Mouse (Mus musculus): ENCODE measurements at regions not wholly inside any gene's neighbourhood (a gene's known extent, or its start where the extent isn't known, plus 50 kb on each side); places are given as distances from the start of the nearest gene placed in this dataset.
"Not testable (repeated sequence)": the region's sequence is repeated elsewhere in the genome, so short reads cannot be mapped to it uniquely, and the experiment has no call there.

GRCm38 (mm10) chr6:53233777-53234176 lies 53.3 kb upstream of the Creb5 start:
- no peak for DNase-seq

- DNase-seq, result no peak
Observed at GRCm38 (mm10) chr6:53232616-53233015, 54.5 kb upstream of the Creb5 start.

- no peak for DNase-seq
Observed at GRCm38 (mm10) chr6:53229350-53229749, 57.7 kb upstream of the Creb5 start.

- DNase-seq, result no peak
Observed at GRCm38 (mm10) chr6:53222104-53222503, 65.0 kb upstream of the Creb5 start.

- no peak for DNase-seq
Observed at GRCm38 (mm10) chr6:53221668-53222005, 65.4 kb upstream of the Creb5 start.

GRCm38 (mm10) chr6:53220784-53221667 lies 66.0 kb upstream of the Creb5 start:
- DNase-seq, result no peak

GRCm38 (mm10) chr6:53218871-53219286 lies 68.2 kb upstream of the Creb5 start:
- DNase-seq, result no peak

- DNase-seq, result peak; percentile 66
Observed at GRCm38 (mm10) chr6:53217234-53218015, 69.6 kb upstream of the Creb5 start.

GRCm38 (mm10) chr6:53216715-53217114 lies 70.4 kb upstream of the Creb5 start:
- no peak for DNase-seq

GRCm38 (mm10) chr6:53211420-53211819 lies 75.7 kb upstream of the Creb5 start:
- peak; percentile 93 for DNase-seq

- DNase-seq, result no peak
Observed at GRCm38 (mm10) chr6:53209398-53209797, 77.7 kb upstream of the Creb5 start.

- no peak for DNase-seq
Observed at GRCm38 (mm10) chr6:53208474-53208873, 78.6 kb upstream of the Creb5 start.

- DNase-seq, result no peak
Observed at GRCm38 (mm10) chr6:53207781-53208180, 79.3 kb upstream of the Creb5 start.

- peak; percentile 34 for DNase-seq
Observed at GRCm38 (mm10) chr6:53207361-53207760, 79.7 kb upstream of the Creb5 start.

GRCm38 (mm10) chr6:53201281-53201956 lies 85.7 kb upstream of the Creb5 start:
- DNase-seq, result no peak

GRCm38 (mm10) chr6:53199474-53199873 lies 87.6 kb upstream of the Creb5 start:
- DNase-seq, result no peak

- not testable (repeated sequence) for DNase-seq
Observed at GRCm38 (mm10) chr6:53182131-53182530, 104.9 kb upstream of the Creb5 start.

GRCm38 (mm10) chr6:53164423-53164841 lies 96.0 kb upstream of the Jazf1 start:
- DNase-seq, result peak; percentile 19

- DNase-seq, result no peak
Observed at GRCm38 (mm10) chr6:53163091-53163490, 94.7 kb upstream of the Jazf1 start.

GRCm38 (mm10) chr6:53161627-53162026 lies 93.2 kb upstream of the Jazf1 start:
- DNase-seq, result no peak

- peak; percentile 18 for DNase-seq
Observed at GRCm38 (mm10) chr6:53154621-53155020, 86.2 kb upstream of the Jazf1 start.

GRCm38 (mm10) chr6:53147478-53147877 lies 79.0 kb upstream of the Jazf1 start:
- DNase-seq, result no peak

GRCm38 (mm10) chr6:53143846-53144584 lies 75.6 kb upstream of the Jazf1 start:
- peak; percentile 36 for DNase-seq
